Mouse (Mus musculus): ENCODE measurements around the gene Pxt1. TPM values are rescaled to one million over a fixed set of nuclear protein-coding genes. Genes with fewer than 3 reads are reported as not detected.

The Pxt1 gene
- total and polyA plus RNA-seq, 2 experiments from 2014 or later = 0.15 to 0.49 TPM

- H3K4me2 ChIP-seq (ENCODE audit: low read depth, low read length, poor library complexity, severe bottlenecking) = no peak overlapping the region
- no peak overlapping the region for H3K9ac ChIP-seq (replicated peaks; ENCODE audit: low read length, poor library complexity, severe bottlenecking)
- peaks cover 60% of the 10 kb centered on the region for H3K36me3 ChIP-seq (ENCODE audit: insufficient read depth, low read length)
- H3K27me3 ChIP-seq (ENCODE audit: insufficient read depth, low read length) = no peaks in the 10 kb centered on the region
- no peak overlapping the region for H3K27ac ChIP-seq (ENCODE audit: low read depth, low read length)
- no peaks in the 10 kb centered on the region for H3K9me3 ChIP-seq (ENCODE audit: low read length)
- ATAC-seq (ENCODE audit: low FRiP score) (no peak), DNase-seq (ENCODE audit: low spot score) (no peak)
- TF ChIP-seq CTCF (IDR thresholded peaks at IDR 0.05) = no peak
- 94% methylated on average over 4 of the region's 4 CpGs for WGBS
- no peaks in the 10 kb centered on the region for H3K4me1 ChIP-seq (ENCODE audit: insufficient read depth, low read length)
- no peak overlapping the region for H3K4me3 ChIP-seq (ENCODE audit: low read depth, low read length)
Measured at GRCm38 (mm10) chr17:28979091-28979490, 35.5 kb upstream of the Pxt1 start.

DNA sequence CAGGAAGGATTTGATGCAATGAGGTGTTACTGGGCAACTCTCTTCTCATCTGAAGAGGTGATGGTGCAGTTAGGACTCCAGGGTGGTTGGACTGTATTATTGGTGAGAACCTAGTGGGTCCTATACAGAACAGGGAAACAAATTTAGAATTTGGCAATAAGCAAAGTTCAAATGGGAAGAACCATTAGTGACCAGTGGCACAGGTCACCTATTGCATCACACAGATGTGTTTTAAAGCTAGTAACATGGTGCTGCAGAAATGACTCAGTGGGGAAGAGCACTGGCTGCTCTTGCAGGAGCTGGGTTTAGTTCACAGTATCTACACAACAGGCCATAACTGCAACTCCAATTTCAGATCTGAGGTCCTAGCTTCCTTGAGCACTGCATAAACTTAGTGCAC lies 26.5 kb upstream of the Pxt1 start:
- H3K36me3 ChIP-seq (ENCODE audit: insufficient read depth, low read length) = peaks cover 68% of the 10 kb centered on the region

GRCm38 (mm10) chr17:28967021-28967610 lies 23.5 kb upstream of the Pxt1 start:
- Histone ChIP-seq H3K27me3 (ENCODE audit: insufficient read depth, low read length) (no peaks in the 10 kb centered on the region), H3K9me3 (ENCODE audit: low read length) (no peaks in the 10 kb centered on the region), H3K27ac (ENCODE audit: low read depth, low read length) (no peak overlapping the region), H3K36me3 (ENCODE audit: insufficient read depth, low read length) (peaks cover 70% of the 10 kb centered on the region), H3K9ac (replicated peaks; ENCODE audit: low read length, poor library complexity, severe bottlenecking) (no peak overlapping the region), H3K4me3 (ENCODE audit: low read depth, low read length) (no peak overlapping the region), H3K4me2 (ENCODE audit: low read depth, low read length, poor library complexity, severe bottlenecking) (no peak overlapping the region), H3K4me1 (ENCODE audit: insufficient read depth, low read length) (no peaks in the 10 kb centered on the region)
- DNase-seq (ENCODE audit: low spot score) = no peak
- 82% methylated on average over 11 of the region's 11 CpGs for WGBS
- no peak for ATAC-seq (ENCODE audit: low FRiP score)
- TF ChIP-seq CTCF (IDR thresholded peaks at IDR 0.05) = no peak

More for the DNA sequence above, 26.5 kb upstream of the Pxt1 start:
- no peaks in the 10 kb centered on the region for H3K4me1 ChIP-seq (ENCODE audit: insufficient read depth, low read length)
- H3K4me2 ChIP-seq (ENCODE audit: low read depth, low read length, poor library complexity, severe bottlenecking) = no peak overlapping the region
- H3K27ac ChIP-seq (ENCODE audit: low read depth, low read length) = no peak overlapping the region
- no peak overlapping the region for H3K9ac ChIP-seq (replicated peaks; ENCODE audit: low read length, poor library complexity, severe bottlenecking)
- no peaks in the 10 kb centered on the region for H3K27me3 ChIP-seq (ENCODE audit: insufficient read depth, low read length)
- no peak overlapping the region for H3K4me3 ChIP-seq (ENCODE audit: low read depth, low read length)
- ATAC-seq (ENCODE audit: low FRiP score) (no peak), DNase-seq (ENCODE audit: low spot score) (no peak)
- no peaks in the 10 kb centered on the region for H3K9me3 ChIP-seq (ENCODE audit: low read length)
- no peak for TF ChIP-seq CTCF (IDR thresholded peaks at IDR 0.05)

DNA sequence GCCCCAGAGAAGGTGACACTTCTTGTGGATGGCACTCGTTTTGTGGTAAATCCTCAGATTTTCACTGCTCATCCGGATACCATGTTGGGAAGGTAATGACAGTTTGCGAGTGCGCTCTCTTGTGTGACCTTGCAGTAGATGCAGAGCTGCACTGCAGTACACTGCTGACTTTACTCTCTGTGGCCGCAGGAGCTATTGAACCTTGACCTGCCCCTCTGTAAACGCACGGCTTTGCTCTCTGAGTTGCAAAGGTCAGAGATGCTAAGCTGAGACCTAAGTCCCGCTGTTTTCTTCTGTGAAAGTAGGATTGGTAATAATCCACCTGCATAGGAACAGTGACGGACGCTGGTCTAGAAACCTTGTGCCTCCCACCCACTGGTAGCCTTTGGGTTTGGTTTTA lies 18.0 kb upstream of the Pxt1 start:
- WGBS = 80% methylated on average over 10 of the region's 10 CpGs
- H3K36me3 ChIP-seq (ENCODE audit: insufficient read depth, low read length) = peaks cover 57% of the 10 kb centered on the region

DNA sequence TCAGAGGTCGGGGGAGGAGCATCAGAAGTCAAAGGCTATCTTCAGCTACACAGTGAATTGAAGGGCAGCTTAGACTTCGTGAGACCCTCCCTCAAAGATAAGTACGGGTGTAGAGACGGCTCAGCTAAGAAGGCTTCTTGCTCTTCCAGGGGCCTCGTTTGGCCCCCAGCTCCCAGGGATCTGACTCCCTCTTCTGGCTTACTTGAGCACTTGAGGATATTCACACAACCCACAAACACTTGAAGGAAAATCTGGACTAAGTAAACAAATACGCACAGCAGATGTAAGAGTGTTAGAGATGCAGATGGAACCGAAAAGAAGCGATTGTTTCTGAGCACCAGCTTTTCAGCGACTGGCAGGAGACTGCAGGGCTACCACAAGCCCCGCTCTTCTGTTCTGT lies 17.0 kb upstream of the Pxt1 start:
- Histone ChIP-seq H3K36me3 (ENCODE audit: insufficient read depth, low read length) (peaks cover 50% of the 10 kb centered on the region), H3K9me3 (ENCODE audit: low read length) (no peaks in the 10 kb centered on the region)

More for the DNA sequence above, 18.0 kb upstream of the Pxt1 start:
- H3K9ac ChIP-seq (replicated peaks; ENCODE audit: low read length, poor library complexity, severe bottlenecking) = no peak overlapping the region
- no peaks in the 10 kb centered on the region for H3K27me3 ChIP-seq (ENCODE audit: insufficient read depth, low read length)
- H3K27ac ChIP-seq (ENCODE audit: low read depth, low read length) = no peak overlapping the region
- DNase-seq (ENCODE audit: low spot score) (no peak), ATAC-seq (ENCODE audit: low FRiP score) (no peak)
- no peaks in the 10 kb centered on the region for H3K9me3 ChIP-seq (ENCODE audit: low read length)
- TF ChIP-seq CTCF (IDR thresholded peaks at IDR 0.05) = no peak
- no peak overlapping the region for H3K4me2 ChIP-seq (ENCODE audit: low read depth, low read length, poor library complexity, severe bottlenecking)
- H3K4me3 ChIP-seq (ENCODE audit: low read depth, low read length) = no peak overlapping the region
- no peaks in the 10 kb centered on the region for H3K4me1 ChIP-seq (ENCODE audit: insufficient read depth, low read length)

GRCm38 (mm10) chr17:28954416-28954815 lies 10.8 kb upstream of the Pxt1 start:
- Histone ChIP-seq H3K27ac (ENCODE audit: low read depth, low read length) (no peak overlapping the region), H3K27me3 (ENCODE audit: insufficient read depth, low read length) (no peaks in the 10 kb centered on the region), H3K9ac (replicated peaks; ENCODE audit: low read length, poor library complexity, severe bottlenecking) (no peak overlapping the region), H3K9me3 (ENCODE audit: low read length) (no peaks in the 10 kb centered on the region), H3K4me1 (ENCODE audit: insufficient read depth, low read length) (peaks cover 11% of the 10 kb centered on the region), H3K4me2 (ENCODE audit: low read depth, low read length, poor library complexity, severe bottlenecking) (no peak overlapping the region), H3K36me3 (ENCODE audit: insufficient read depth, low read length) (0 out of 2 replicates have a peak, but pooled peaks cover 6% of the 10 kb centered on the region), H3K4me3 (ENCODE audit: low read depth, low read length) (no peak overlapping the region)
- ATAC-seq (ENCODE audit: low FRiP score) (no peak), DNase-seq (ENCODE audit: low spot score) (no peak)
- TF ChIP-seq CTCF (IDR thresholded peaks at IDR 0.05) = no peak
- 97% methylated on average over 9 of the region's 9 CpGs for WGBS

More for the DNA sequence above, 17.0 kb upstream of the Pxt1 start:
- H3K27ac ChIP-seq (ENCODE audit: low read depth, low read length) = no peak overlapping the region
- DNase-seq (ENCODE audit: low spot score) (no peak), ATAC-seq (ENCODE audit: low FRiP score) (no peak)
- H3K4me1 ChIP-seq (ENCODE audit: insufficient read depth, low read length) = no peaks in the 10 kb centered on the region
- TF ChIP-seq CTCF (IDR thresholded peaks at IDR 0.05) = peak; percentile 18; the same call in 1 of the 2 replicates
- no peak overlapping the region for H3K4me2 ChIP-seq (ENCODE audit: low read depth, low read length, poor library complexity, severe bottlenecking)
- no peaks in the 10 kb centered on the region for H3K27me3 ChIP-seq (ENCODE audit: insufficient read depth, low read length)
- H3K9ac ChIP-seq (replicated peaks; ENCODE audit: low read length, poor library complexity, severe bottlenecking) = no peak overlapping the region
- H3K4me3 ChIP-seq (ENCODE audit: low read depth, low read length) = no peak overlapping the region
- 67% methylated on average over 10 of the region's 10 CpGs for WGBS

All from midbrain, postnatal 0 days (tissue).